Mouse (Mus musculus): ENCODE measurements around the gene Sc5d. TPM values are rescaled to one million over a fixed set of nuclear protein-coding genes. Genes with fewer than 3 reads are reported as not detected.

The Sc5d gene
- polyA plus RNA-seq, 1 experiment, result 15.1 TPM

GRCm38 (mm10) chr9:42265309-42265708 lies 1.3 kb upstream of the Sc5d start:
- no peak overlapping the region for H3K27ac ChIP-seq (ENCODE audit: insufficient read depth, low read length)
- peaks cover 4% of the 10 kb centered on the region; the same call in 1 of the 2 replicates for H3K4me1 ChIP-seq (ENCODE audit: control insufficient read depth, insufficient read depth, insufficient read length)
- H3K4me3 ChIP-seq (ENCODE audit: extremely low read depth, insufficient read depth, insufficient read length), result no peak overlapping the region
- no peaks in the 10 kb centered on the region for H3K36me3 ChIP-seq (ENCODE audit: control insufficient read depth, insufficient read depth, low read length)
- no peak for DNase-seq (ENCODE audit: low read depth in 1 of 2, low spot score in 2 of 2)
- H3K27me3 ChIP-seq (ENCODE audit: control insufficient read depth, insufficient read depth, low read length), result no peaks in the 10 kb centered on the region
- TF ChIP-seq POLR2A (IDR thresholded peaks at IDR 0.05; ENCODE audit: low read depth, low read length) (no peak), CTCF (IDR thresholded peaks at IDR 0.05; ENCODE audit: extremely low read depth, insufficient read depth, insufficient read length, insufficient replicate concordance) (no peak)
- 90% methylated on average over 4 of the region's 4 CpGs for WGBS

GRCm38 (mm10) chr9:42263709-42264111 lies 346 bp downstream of the Sc5d start:
- peak overlapping the region; percentile 73 for H3K4me3 ChIP-seq (ENCODE audit: extremely low read depth, insufficient read depth, insufficient read length)
- DNase-seq (ENCODE audit: low read depth in 1 of 2, low spot score in 2 of 2), result peak in 1 of 2 experiments; percentile 6
- H3K36me3 ChIP-seq (ENCODE audit: control insufficient read depth, insufficient read depth, low read length), result peaks cover 5% of the 10 kb centered on the region
- no peaks in the 10 kb centered on the region for H3K27me3 ChIP-seq (ENCODE audit: control insufficient read depth, insufficient read depth, low read length)
- WGBS, result under 1% methylated on average over 18 of the region's 18 CpGs
- no peak overlapping the region for H3K27ac ChIP-seq (ENCODE audit: insufficient read depth, low read length)
- H3K4me1 ChIP-seq (ENCODE audit: control insufficient read depth, insufficient read depth, insufficient read length), result peaks cover 4% of the 10 kb centered on the region; the same call in 1 of the 2 replicates
- TF ChIP-seq CTCF (IDR thresholded peaks at IDR 0.05; ENCODE audit: extremely low read depth, insufficient read depth, insufficient read length, insufficient replicate concordance), result no peak
- TF ChIP-seq POLR2A (IDR thresholded peaks at IDR 0.05; ENCODE audit: low read depth, low read length), result no peak

GRCm38 (mm10) chr9:42260481-42260880 lies 3.6 kb downstream of the Sc5d start:
- Histone ChIP-seq H3K4me1 (ENCODE audit: control insufficient read depth, insufficient read depth, insufficient read length) (peaks cover 4% of the 10 kb centered on the region; the same call in 1 of the 2 replicates), H3K27ac (ENCODE audit: insufficient read depth, low read length) (no peak overlapping the region), H3K27me3 (ENCODE audit: control insufficient read depth, insufficient read depth, low read length) (no peaks in the 10 kb centered on the region), H3K36me3 (ENCODE audit: control insufficient read depth, insufficient read depth, low read length) (peaks cover 27% of the 10 kb centered on the region), H3K4me3 (ENCODE audit: extremely low read depth, insufficient read depth, insufficient read length) (no peak overlapping the region)
- no peak for TF ChIP-seq CTCF (IDR thresholded peaks at IDR 0.05; ENCODE audit: extremely low read depth, insufficient read depth, insufficient read length, insufficient replicate concordance)
- no peak for TF ChIP-seq POLR2A (IDR thresholded peaks at IDR 0.05; ENCODE audit: low read depth, low read length)
- whole genome bisulfite sequencing, result 89% methylated on average over 5 of the region's 5 CpGs
- no peak for DNase-seq (ENCODE audit: low read depth in 1 of 2, low spot score in 2 of 2)

GRCm38 (mm10) chr9:42249112-42249511 lies 14.9 kb downstream of the Sc5d start:
- WGBS, result 24% methylated on average over 6 of the region's 6 CpGs
- no peak overlapping the region; the same call in 1 of the 2 replicates for H3K27ac ChIP-seq (ENCODE audit: insufficient read depth, low read length)
- H3K4me1 ChIP-seq (ENCODE audit: control insufficient read depth, insufficient read depth, insufficient read length), result peaks cover 4% of the 10 kb centered on the region; the same call in 1 of the 2 replicates
- no peak for DNase-seq (ENCODE audit: low read depth in 1 of 2, low spot score in 2 of 2)
- no peak for TF ChIP-seq POLR2A (IDR thresholded peaks at IDR 0.05; ENCODE audit: low read depth, low read length)
- TF ChIP-seq CTCF (IDR thresholded peaks at IDR 0.05; ENCODE audit: extremely low read depth, insufficient read depth, insufficient read length, insufficient replicate concordance), result no peak
- H3K36me3 ChIP-seq (ENCODE audit: control insufficient read depth, insufficient read depth, low read length), result no peaks in the 10 kb centered on the region
- H3K4me3 ChIP-seq (ENCODE audit: extremely low read depth, insufficient read depth, insufficient read length), result no peak overlapping the region
- no peaks in the 10 kb centered on the region for H3K27me3 ChIP-seq (ENCODE audit: control insufficient read depth, insufficient read depth, low read length)

GRCm38 (mm10) chr9:42246688-42247087 lies 17.4 kb downstream of the Sc5d start:
- H3K27ac ChIP-seq (ENCODE audit: insufficient read depth, low read length), result no peak overlapping the region
- TF ChIP-seq POLR2A (IDR thresholded peaks at IDR 0.05; ENCODE audit: low read depth, low read length) (no peak), CTCF (IDR thresholded peaks at IDR 0.05; ENCODE audit: extremely low read depth, insufficient read depth, insufficient read length, insufficient replicate concordance) (no peak)
- WGBS, result 47% methylated on average over 6 of the region's 6 CpGs
- H3K36me3 ChIP-seq (ENCODE audit: control insufficient read depth, insufficient read depth, low read length), result no peaks in the 10 kb centered on the region
- H3K27me3 ChIP-seq (ENCODE audit: control insufficient read depth, insufficient read depth, low read length), result no peaks in the 10 kb centered on the region
- H3K4me3 ChIP-seq (ENCODE audit: extremely low read depth, insufficient read depth, insufficient read length), result no peak overlapping the region
- peaks cover 4% of the 10 kb centered on the region; the same call in 1 of the 2 replicates for H3K4me1 ChIP-seq (ENCODE audit: control insufficient read depth, insufficient read depth, insufficient read length)
- no peak for DNase-seq (ENCODE audit: low read depth in 1 of 2, low spot score in 2 of 2)

- DNase-seq (ENCODE audit: low read depth in 1 of 2, low spot score in 2 of 2), result no peak
- Histone ChIP-seq H3K36me3 (ENCODE audit: control insufficient read depth, insufficient read depth, low read length) (no peaks in the 10 kb centered on the region), H3K27ac (ENCODE audit: insufficient read depth, low read length) (no peak overlapping the region), H3K4me1 (ENCODE audit: control insufficient read depth, insufficient read depth, insufficient read length) (peaks cover 3% of the 10 kb centered on the region; the same call in 1 of the 2 replicates), H3K27me3 (ENCODE audit: control insufficient read depth, insufficient read depth, low read length) (no peaks in the 10 kb centered on the region), H3K4me3 (ENCODE audit: extremely low read depth, insufficient read depth, insufficient read length) (no peak overlapping the region)
- no peak for TF ChIP-seq POLR2A (IDR thresholded peaks at IDR 0.05; ENCODE audit: low read depth, low read length)
- no peak for TF ChIP-seq CTCF (IDR thresholded peaks at IDR 0.05; ENCODE audit: extremely low read depth, insufficient read depth, insufficient read length, insufficient replicate concordance)
- WGBS, result 87% methylated on average over 5 of the region's 5 CpGs
Observed at GRCm38 (mm10) chr9:42244173-42244572, 19.9 kb downstream of the Sc5d start.

- Histone ChIP-seq H3K27ac (ENCODE audit: insufficient read depth, low read length) (no peak overlapping the region), H3K36me3 (ENCODE audit: control insufficient read depth, insufficient read depth, low read length) (no peaks in the 10 kb centered on the region), H3K27me3 (ENCODE audit: control insufficient read depth, insufficient read depth, low read length) (no peaks in the 10 kb centered on the region), H3K4me3 (ENCODE audit: extremely low read depth, insufficient read depth, insufficient read length) (no peak overlapping the region), H3K4me1 (ENCODE audit: control insufficient read depth, insufficient read depth, insufficient read length) (peaks cover 4% of the 10 kb centered on the region; the same call in 1 of the 2 replicates)
- TF ChIP-seq POLR2A (IDR thresholded peaks at IDR 0.05; ENCODE audit: low read depth, low read length), result no peak
- no peak for TF ChIP-seq CTCF (IDR thresholded peaks at IDR 0.05; ENCODE audit: extremely low read depth, insufficient read depth, insufficient read length, insufficient replicate concordance)
- WGBS, result 75% methylated on average over 3 of the region's 3 CpGs
- no peak for DNase-seq (ENCODE audit: low read depth in 1 of 2, low spot score in 2 of 2)
Observed at GRCm38 (mm10) chr9:42241021-42241420, 23.0 kb downstream of the Sc5d start.
